Mouse (Mus musculus) heart, postnatal 0 days (tissue): ENCODE measurements at regions not wholly inside any gene's neighbourhood (a gene's known extent, or its start where the extent isn't known, plus 50 kb on each side); places are given as distances from the start of the nearest gene placed in this dataset.

Experiments
- ATAC-seq: fragments of 200-750 bp; cut with Nextera tagmentation; 2 replicates; pipeline ENCODE4 v1.8.0; 2017; ENCODE audit warnings: low read depth, moderate number of reproducible peaks, moderate library complexity; ENCODE audit not compliant: insufficient read depth
- DNase-seq: peaks from one replicate; pipeline ENCODE4 v3.0.0-alpha.2; 2016; ENCODE audit warnings: low spot score
- H3K27ac ChIP-seq: fragments of 300-500 bp; sonication (generic); 2 replicates; pipeline ENCODE4 v1.5.1; 2014; ENCODE audit warnings: low read depth, mild to moderate bottlenecking
- H3K27me3 ChIP-seq: fragments of 300-500 bp; sonication (generic); 2 replicates; pipeline ENCODE4 v1.6.1; 2014; ENCODE audit warnings: low read length, mixed read lengths; ENCODE audit not compliant: control insufficient read depth, insufficient read depth
- H3K36me3 ChIP-seq: fragments of 300-500 bp; sonication (generic); replicated peaks from 2 replicates; pipeline ENCODE4 v1.6.1; 2014; ENCODE audit warnings: low read length, mixed read lengths; ENCODE audit not compliant: control insufficient read depth, insufficient read depth
- H3K4me1 ChIP-seq: fragments of 300-500 bp; sonication (generic); 2 replicates; pipeline ENCODE4 v1.6.1; 2014; ENCODE audit warnings: antibody characterized with exemption; ENCODE audit not compliant: control insufficient read depth, insufficient read depth
- H3K4me2 ChIP-seq: fragments of 300-500 bp; sonication (generic); 2 replicates; pipeline ENCODE4 v1.6.1; 2014; ENCODE audit warnings: low read depth, mild to moderate bottlenecking, low read length, moderate library complexity
- H3K4me3 ChIP-seq: fragments of 300-500 bp; sonication (generic); 2 replicates; pipeline ENCODE4 v1.5.1; 2014; ENCODE audit warnings: low read depth, low read length
- H3K9ac ChIP-seq: fragments of 300-500 bp; sonication (generic); replicated peaks from 2 replicates; pipeline ENCODE4 v1.6.1; 2014; ENCODE audit warnings: low read depth, low read length, mixed read lengths
- H3K9me3 ChIP-seq: fragments of 300-500 bp; sonication (generic); replicated peaks from 2 replicates; pipeline ENCODE4 v1.6.1; 2016; ENCODE audit warnings: low read length; ENCODE audit not compliant: control insufficient read depth
- CTCF ChIP-seq: IDR thresholded peaks from 2 replicates; pipeline ENCODE4 v1.5.1; 2016; ENCODE audit warnings: antibody characterized with exemption, control low read depth, low read depth
- EP300 ChIP-seq: IDR thresholded peaks from 2 replicates; pipeline ENCODE4 v1.6.1; 2016; ENCODE audit warnings: antibody characterized with exemption, low read depth
- WGBS: fragments of 180-500 bp; shearing (Covaris S2); extraction: QIAGEN DNeasy Blood & Tissue Kit; methylation state at CpG from one replicate; pipeline ENCODE4 v1.1.7; 2014; 5-methylcytosine and 5-hydroxymethylcytosine counted together

GRCm38 (mm10) chr13:99737271-99737670 lies 163.6 kb downstream of the Cartpt start:
- H3K36me3 ChIP-seq = no peaks in the 10 kb centered on the region
- no peak overlapping the region for H3K27ac ChIP-seq
- H3K4me3 ChIP-seq = no peak overlapping the region
- 0 out of 2 replicates have a peak, but pooled peaks cover 6% of the 10 kb centered on the region for H3K9me3 ChIP-seq
- WGBS = 68% methylated on average over 3 of the region's 3 CpGs
- ATAC-seq (no peak), DNase-seq (no peak)
- H3K27me3 ChIP-seq = no peaks in the 10 kb centered on the region
- H3K4me2 ChIP-seq = no peak overlapping the region
- H3K9ac ChIP-seq = no peak overlapping the region
- H3K4me1 ChIP-seq = no peaks in the 10 kb centered on the region
- TF ChIP-seq EP300 = no peak

DNA sequence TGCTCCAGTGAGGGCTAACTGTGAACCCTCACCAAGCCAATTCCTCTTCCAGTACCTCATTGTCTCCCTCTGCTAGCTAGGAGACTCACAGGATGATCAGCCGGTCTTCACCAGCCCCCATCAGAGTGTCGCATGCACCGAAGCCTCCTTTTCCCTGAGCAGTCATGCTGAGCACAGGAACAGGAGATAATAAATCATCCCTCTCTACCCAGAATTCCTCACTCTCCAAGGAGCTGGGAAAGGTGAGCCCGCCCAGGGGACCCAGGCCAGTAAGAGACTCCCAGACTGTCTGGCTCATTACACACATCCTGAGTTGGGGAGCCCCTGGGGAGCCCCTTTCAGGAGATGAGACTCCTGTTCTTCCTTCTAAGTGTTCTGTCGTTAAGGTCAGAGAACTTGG lies 171.7 kb downstream of the Cartpt start:
- Histone ChIP-seq H3K4me2 (no peak overlapping the region), H3K9me3 (no peaks in the 10 kb centered on the region), H3K4me1 (no peaks in the 10 kb centered on the region), H3K27me3 (no peaks in the 10 kb centered on the region), H3K9ac (no peak overlapping the region), H3K27ac (no peak overlapping the region), H3K4me3 (no peak overlapping the region), H3K36me3 (no peaks in the 10 kb centered on the region)
- ATAC-seq = no peak
- WGBS = 58% methylated on average over 5 of the region's 5 CpGs
- DNase-seq = no peak
- TF ChIP-seq EP300 = no peak
- no peak for TF ChIP-seq CTCF

DNA sequence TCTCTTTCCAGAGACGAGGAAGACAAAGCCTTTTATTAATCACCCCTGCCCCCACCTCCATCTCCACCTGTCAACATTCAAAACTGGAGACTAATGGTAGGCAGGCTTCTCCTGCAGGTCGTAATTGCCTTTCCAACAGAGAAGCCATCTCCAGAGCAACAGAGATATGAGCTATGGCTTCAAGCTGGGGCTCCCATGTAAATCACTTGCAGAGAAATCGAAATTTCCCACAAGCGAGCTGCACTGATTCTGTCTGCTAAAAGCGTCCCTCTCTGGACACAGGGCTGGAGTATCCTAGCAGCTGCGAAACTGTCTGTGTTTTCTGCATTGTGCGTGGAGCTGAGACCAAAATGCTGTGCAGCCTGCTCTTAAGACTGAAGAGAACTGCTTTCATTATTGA lies 176.6 kb downstream of the Cartpt start:
- TF ChIP-seq CTCF = no peak
- TF ChIP-seq EP300 = no peak
- H3K9me3 ChIP-seq = no peaks in the 10 kb centered on the region
- no peaks in the 10 kb centered on the region for H3K36me3 ChIP-seq
- no peak overlapping the region for H3K4me3 ChIP-seq
- H3K4me1 ChIP-seq = peaks cover 6% of the 10 kb centered on the region; the same call in 1 of the 2 replicates
- no peak overlapping the region; the same call in 1 of the 2 replicates for H3K4me2 ChIP-seq
- ATAC-seq (no peak), DNase-seq (no peak)
- 40% methylated on average over 7 of the region's 7 CpGs for WGBS
- no peaks in the 10 kb centered on the region for H3K27me3 ChIP-seq
- H3K9ac ChIP-seq = no peak overlapping the region
- no peak overlapping the region for H3K27ac ChIP-seq

DNA sequence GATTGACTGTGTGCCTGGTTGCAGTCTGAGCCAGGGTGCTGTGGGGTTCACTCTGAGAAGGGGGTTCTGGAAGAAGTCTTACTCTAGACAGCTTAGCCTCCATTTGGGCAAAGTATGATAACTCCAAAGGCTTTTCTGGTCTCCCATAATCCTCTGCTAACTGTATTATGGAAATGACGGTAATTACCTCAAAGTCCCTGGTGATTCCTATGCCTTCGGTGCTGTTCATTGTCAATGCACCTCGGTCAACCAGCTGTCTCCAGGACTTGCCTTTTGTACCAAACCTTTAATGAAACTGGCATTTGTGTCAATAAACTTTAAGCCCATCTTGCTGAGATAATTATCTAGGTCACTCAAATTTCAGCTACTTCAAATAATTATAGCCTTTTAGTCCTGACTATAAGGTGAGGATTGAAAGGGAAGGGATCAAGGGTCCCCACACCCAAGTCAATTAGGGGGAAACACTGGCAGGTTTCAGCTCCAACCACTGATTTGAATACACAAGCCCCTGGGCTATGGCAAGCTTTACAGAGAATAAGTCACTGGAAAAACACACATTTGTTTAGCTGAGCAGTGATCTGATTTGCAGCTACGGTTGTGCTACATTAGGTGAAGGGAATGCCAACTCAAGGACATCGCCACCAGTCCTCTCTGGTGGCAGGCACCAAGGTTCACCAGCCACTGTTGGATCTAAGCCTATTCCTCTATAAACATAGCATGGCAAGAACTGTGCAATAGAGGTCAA lies 177.5 kb downstream of the Cartpt start:
- Histone ChIP-seq H3K36me3 (no peaks in the 10 kb centered on the region), H3K4me2 (no peak overlapping the region), H3K9me3 (no peaks in the 10 kb centered on the region), H3K9ac (no peak overlapping the region), H3K4me3 (no peak overlapping the region), H3K4me1 (peaks cover 6% of the 10 kb centered on the region; the same call in 1 of the 2 replicates), H3K27me3 (no peaks in the 10 kb centered on the region), H3K27ac (no peak overlapping the region)
- ATAC-seq = no peak
- DNase-seq = no peak
- TF ChIP-seq EP300 (no peak), CTCF (no peak)
- 76% methylated on average over 5 of the region's 5 CpGs for WGBS

GRCm38 (mm10) chr13:99720566-99720965 lies 180.3 kb downstream of the Cartpt start:
- ATAC-seq (no peak), DNase-seq (no peak)
- peaks cover 6% of the 10 kb centered on the region; the same call in 1 of the 2 replicates for H3K4me1 ChIP-seq
- no peak overlapping the region for H3K4me2 ChIP-seq
- TF ChIP-seq CTCF (no peak), EP300 (no peak)
- no peak overlapping the region for H3K27ac ChIP-seq
- H3K9me3 ChIP-seq = no peaks in the 10 kb centered on the region
- no peak overlapping the region for H3K9ac ChIP-seq
- H3K4me3 ChIP-seq = no peak overlapping the region
- H3K27me3 ChIP-seq = no peaks in the 10 kb centered on the region
- H3K36me3 ChIP-seq = no peaks in the 10 kb centered on the region
- 77% methylated on average over 3 of the region's 3 CpGs for WGBS

GRCm38 (mm10) chr13:99696559-99696890 lies 180.2 kb upstream of the Map1b start:
- Histone ChIP-seq H3K9ac (no peak overlapping the region), H3K4me2 (no peak overlapping the region), H3K36me3 (no peaks in the 10 kb centered on the region), H3K4me1 (no peaks in the 10 kb centered on the region), H3K9me3 (no peaks in the 10 kb centered on the region), H3K27ac (no peak overlapping the region), H3K27me3 (no peaks in the 10 kb centered on the region), H3K4me3 (no peak overlapping the region)
- WGBS = 43% methylated on average over 3 of the region's 3 CpGs
- TF ChIP-seq CTCF (no peak), EP300 (no peak)
- ATAC-seq = no peak
- DNase-seq = no peak
